Mouse (Mus musculus) neural tube, embryonic 15.5 days (tissue): ENCODE results near the gene Hoxb6. TPM values are rescaled to one million over a fixed set of nuclear protein-coding genes. Genes with fewer than 3 reads are reported as not detected.

Experiments
- ATAC-seq: fragments of 200-750 bp; cut with Nextera tagmentation; 2 replicates; pipeline ENCODE4 v1.8.0; 2017; ENCODE audit warnings: mild to moderate bottlenecking, moderate TSS enrichment, moderate library complexity; ENCODE audit not compliant: low FRiP score
- H3K27ac ChIP-seq: fragments of 300-500 bp; sonication (generic); replicated peaks from 2 replicates; pipeline ENCODE4 v1.5.1; 2015; ENCODE audit warnings: mild to moderate bottlenecking, inconsistent platforms
- H3K27me3 ChIP-seq: fragments of 300-500 bp; sonication (generic); replicated peaks from 2 replicates; pipeline ENCODE4 v1.6.1; 2015; ENCODE audit warnings: inconsistent platforms
- H3K36me3 ChIP-seq: fragments of 300-500 bp; sonication (generic); 2 replicates; pipeline ENCODE4 v1.6.1; 2015; ENCODE audit warnings: inconsistent platforms
- H3K4me1 ChIP-seq: fragments of 300-500 bp; sonication (generic); 2 replicates; pipeline ENCODE4 v1.6.1; 2015; ENCODE audit warnings: inconsistent platforms
- H3K4me2 ChIP-seq: fragments of 300-500 bp; sonication (generic); 2 replicates; pipeline ENCODE4 v1.6.1; 2015; ENCODE audit warnings: inconsistent platforms, mild to moderate bottlenecking, moderate library complexity
- H3K4me3 ChIP-seq: fragments of 300-500 bp; sonication (generic); replicated peaks from 2 replicates; pipeline ENCODE4 v1.5.1; 2015; ENCODE audit warnings: mild to moderate bottlenecking, inconsistent platforms
- H3K9ac ChIP-seq: fragments of 300-500 bp; sonication (generic); replicated peaks from 2 replicates; pipeline ENCODE4 v1.6.1; 2015; ENCODE audit warnings: mild to moderate bottlenecking, inconsistent platforms
- H3K9me3 ChIP-seq: fragments of 300-500 bp; sonication (generic); replicated peaks from 2 replicates; pipeline ENCODE4 v1.6.1; 2016; ENCODE audit warnings: inconsistent platforms
- WGBS: fragments of 180-500 bp; shearing (Covaris S2); methylation state at CpG from one replicate; pipeline ENCODE4 v1.1.7; 2015; ENCODE audit warnings: mixed read lengths; 5-methylcytosine and 5-hydroxymethylcytosine counted together
- polyA plus RNA-seq: library from polyadenylated mRNA; unstranded; fragments of >200 nt; fragmentation: Nextera tagmentation; extraction: Ambion mirVana; gene quantifications from 2 replicates; pipeline ENCODE4 v1.2.1, GENCODE M21; 2015

The Hoxb6 gene
- polyA plus RNA-seq, 1 experiment from 2014 or later = 135 TPM

- peak overlapping the region; percentile 60 for H3K4me3 ChIP-seq
- H3K27ac ChIP-seq = peak overlapping the region; percentile 99
- H3K9me3 ChIP-seq = no peaks in the 10 kb centered on the region
- peak overlapping the region; percentile 83 for H3K9ac ChIP-seq
- H3K4me1 ChIP-seq = peaks cover 56% of the 10 kb centered on the region
- no peaks in the 10 kb centered on the region for H3K27me3 ChIP-seq
- peak overlapping the region; percentile 87 for H3K4me2 ChIP-seq
- ATAC-seq = no peak
- H3K36me3 ChIP-seq = no peaks in the 10 kb centered on the region
- 17% methylated on average over 8 of the region's 8 CpGs for WGBS
Measured at GRCm38 (mm10) chr11:96280399-96281378, 11.6 kb upstream of the Hoxb6 start.

- no peaks in the 10 kb centered on the region for H3K36me3 ChIP-seq
- peak overlapping the region; percentile 83 for H3K9ac ChIP-seq
- no peaks in the 10 kb centered on the region for H3K27me3 ChIP-seq
- ATAC-seq = no peak
- H3K4me2 ChIP-seq = peak overlapping the region; percentile 87
- H3K9me3 ChIP-seq = no peaks in the 10 kb centered on the region
- peak overlapping the region; percentile 99 for H3K27ac ChIP-seq
- WGBS = 4% methylated on average over 18 of the region's 18 CpGs
- H3K4me1 ChIP-seq = peaks cover 49% of the 10 kb centered on the region
- peak overlapping the region; percentile 60 for H3K4me3 ChIP-seq
Measured at GRCm38 (mm10) chr11:96281396-96281795, 10.9 kb upstream of the Hoxb6 start.

- H3K27me3 ChIP-seq = no peaks in the 10 kb centered on the region
- peak within 1 kb of the TSS; percentile 60 for H3K4me3 ChIP-seq
- H3K9ac ChIP-seq = peak within 1 kb of the TSS; percentile 83
- H3K4me2 ChIP-seq = peak within 1 kb of the TSS; percentile 87
- WGBS = under 1% methylated on average over 27 of the region's 27 CpGs
- peaks cover 43% of the 10 kb centered on the region for H3K4me1 ChIP-seq
- peak within 1 kb of the TSS; percentile 99 for H3K27ac ChIP-seq
- peak; percentile 54 for ATAC-seq
- H3K36me3 ChIP-seq = no peaks in the 10 kb centered on the region
- no peaks in the 10 kb centered on the region for H3K9me3 ChIP-seq
Measured at GRCm38 (mm10) chr11:96281855-96282570, 10.3 kb upstream of the Hoxb6 start, which contains the start of gene Hoxb8. Gene Hoxb8 (plus strand): TSS chr11:96281905.

- Histone ChIP-seq H3K27me3 (no peaks in the 10 kb centered on the region), H3K9me3 (no peaks in the 10 kb centered on the region), H3K4me1 (peaks cover 39% of the 10 kb centered on the region), H3K4me2 (peak overlapping the region; percentile 87), H3K9ac (peak overlapping the region; percentile 83), H3K4me3 (peak overlapping the region; percentile 60), H3K27ac (peak overlapping the region; percentile 99), H3K36me3 (no peaks in the 10 kb centered on the region)
- ATAC-seq = no peak
- under 1% methylated on average over 49 of the region's 49 CpGs for WGBS
Measured at GRCm38 (mm10) chr11:96282795-96283430, 9.4 kb upstream of the Hoxb6 start.

- H3K27me3 ChIP-seq = no peaks in the 10 kb centered on the region
- H3K9me3 ChIP-seq = no peaks in the 10 kb centered on the region
- H3K4me3 ChIP-seq = peak overlapping the region; percentile 60
- ATAC-seq = no peak
- peak overlapping the region; percentile 83 for H3K9ac ChIP-seq
- H3K4me2 ChIP-seq = peak overlapping the region; percentile 87
- H3K36me3 ChIP-seq = no peaks in the 10 kb centered on the region
- peaks cover 38% of the 10 kb centered on the region for H3K4me1 ChIP-seq
- peak overlapping the region; percentile 99 for H3K27ac ChIP-seq
- WGBS = under 1% methylated on average over 49 of the region's 49 CpGs
Measured at GRCm38 (mm10) chr11:96284041-96284749, 8.1 kb upstream of the Hoxb6 start.

GRCm38 (mm10) chr11:96284774-96285734 lies 7.2 kb upstream of the Hoxb6 start:
- Histone ChIP-seq H3K27ac (peak overlapping the region; percentile 99), H3K4me1 (peaks cover 29% of the 10 kb centered on the region), H3K36me3 (no peaks in the 10 kb centered on the region), H3K4me2 (peak overlapping the region; percentile 87), H3K9ac (peak overlapping the region; percentile 83), H3K9me3 (no peaks in the 10 kb centered on the region), H3K4me3 (peak overlapping the region; percentile 60), H3K27me3 (no peaks in the 10 kb centered on the region)
- peak; percentile 82 for ATAC-seq
- 2% methylated on average over 32 of the region's 37 CpGs for WGBS

GRCm38 (mm10) chr11:96285771-96286738 lies 6.2 kb upstream of the Hoxb6 start, which contains the start of gene Hoxb7:
Gene Hoxb7 (plus strand): TSS chr11:96286623.
- WGBS = under 1% methylated on average over 43 of the region's 43 CpGs
- peak within 1 kb of the TSS; percentile 87 for H3K4me2 ChIP-seq

GRCm38 (mm10) chr11:96286739-96287385 lies 5.4 kb upstream of the Hoxb6 start:
- H3K4me2 ChIP-seq = peak overlapping the region; percentile 87
- no peaks in the 10 kb centered on the region for H3K27me3 ChIP-seq
- under 1% methylated on average over 55 of the region's 55 CpGs for WGBS
- H3K36me3 ChIP-seq = no peaks in the 10 kb centered on the region
- peak overlapping the region; percentile 60 for H3K4me3 ChIP-seq
- ATAC-seq = no peak
- no peaks in the 10 kb centered on the region for H3K9me3 ChIP-seq
- H3K4me1 ChIP-seq = peaks cover 28% of the 10 kb centered on the region
- peak overlapping the region; percentile 99 for H3K27ac ChIP-seq
- peak overlapping the region; percentile 83 for H3K9ac ChIP-seq

More at GRCm38 (mm10) chr11:96285771-96286738, 6.2 kb upstream of the Hoxb6 start, which contains the start of gene Hoxb7:
- Histone ChIP-seq H3K36me3 (no peaks in the 10 kb centered on the region), H3K27me3 (no peaks in the 10 kb centered on the region), H3K9me3 (no peaks in the 10 kb centered on the region), H3K9ac (peak within 1 kb of the TSS; percentile 83), H3K4me1 (peaks cover 29% of the 10 kb centered on the region), H3K27ac (peak within 1 kb of the TSS; percentile 99), H3K4me3 (peak within 1 kb of the TSS; percentile 60)
- peak; percentile 28; the same call in 1 of the 2 replicates for ATAC-seq

GRCm38 (mm10) chr11:96287411-96287810 lies 4.9 kb upstream of the Hoxb6 start:
- Histone ChIP-seq H3K4me1 (peaks cover 28% of the 10 kb centered on the region), H3K4me2 (peak overlapping the region; percentile 87), H3K9ac (peak overlapping the region; percentile 83), H3K27ac (peak overlapping the region; percentile 99), H3K27me3 (no peaks in the 10 kb centered on the region), H3K36me3 (no peaks in the 10 kb centered on the region), H3K4me3 (peak overlapping the region; percentile 60), H3K9me3 (no peaks in the 10 kb centered on the region)
- ATAC-seq = peak; percentile 29; the same call in 1 of the 2 replicates
- 4% methylated on average over 9 of the region's 9 CpGs for WGBS
